15 mouse cellular contexts compared by ENCODE assay signal in the genomic region with DNA sequence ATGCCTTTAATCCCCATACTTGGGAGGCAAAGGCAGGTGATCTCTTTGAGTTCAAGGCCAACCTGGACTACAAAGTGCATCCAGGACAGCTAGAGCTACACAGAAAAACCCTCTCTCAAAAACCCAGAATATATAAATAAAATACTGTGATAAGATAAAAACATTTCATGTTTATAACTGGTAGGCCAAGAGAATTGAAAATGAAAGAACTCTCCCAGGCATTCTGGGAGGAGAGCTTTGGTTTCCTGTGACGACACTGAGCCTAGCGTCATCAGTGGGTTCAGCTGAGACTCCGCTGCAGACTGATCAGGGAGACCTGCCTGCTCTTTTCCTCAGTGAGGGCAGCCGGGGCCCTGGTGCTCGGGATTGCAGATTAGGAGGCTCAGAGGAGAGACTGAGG. TPM values are rescaled to one million over a fixed set of nuclear protein-coding genes. Genes with fewer than 3 reads are reported as not detected.
A peak's percentile ranks its signal among the peaks of the same experiment; 100 is the strongest.
DNase-seq lines count a peak whose midpoint lies in the region; ATAC-seq lines count a peak whose summit lies in the region.
"Had no signal": no experiment of that assay in that cellular context is flagged by ENCODE, and none has a peak within 500 bp of the region (broad histone marks: within the 10 kb centered on the region; RNA-seq: fewer than 3 reads in every experiment).

No protein-coding gene starts in this region.

- intact Hi-C loops in heart, postnatal 36 days (cut with DNase I), result no loop called here

- 0 out of 2 replicates have a peak, but pooled peaks have one; percentile 18 for ATAC-seq in common myeloid progenitor, adult 5-6 weeks (replicated peaks; ENCODE audit: low read depth, poor library complexity, severe bottlenecking)
- 0 out of 2 replicates have a peak, but pooled peaks have one; percentile 63 for ATAC-seq in monocyte, adult 5-6 weeks (replicated peaks; ENCODE audit: insufficient number of reproducible peaks, low FRiP score, low TSS enrichment, poor library complexity, severe bottlenecking)
- ATAC-seq: forebrain, embryonic 15.5 days; lung, postnatal 0 days had no signal

- peak; percentile 74 for DNase-seq in heart, adult 11 months
- DNase-seq in heart, postnatal 36 days, result no peak
- peak; percentile 17 for DNase-seq in 416B (ENCODE audit: low read depth)
- DNase-seq in layer of hippocampus, adult 18-20 months (ENCODE audit: low spot score in 2 of 2), result no peak
- no peak for DNase-seq in right cerebral cortex, adult 2 months (ENCODE audit: low spot score in 2 of 2)
- DNase-seq in spleen, adult 12 weeks (ENCODE audit: low spot score), result no peak
- DNase-seq: adrenal gland, postnatal 10 days; cerebellum, adult 9-11 months; heart, adult 2 months; kidney, adult 2 months; kidney, postnatal 10 days had no signal

RNA-seq across cellular contexts. Expression of gene Mapk9, which starts 8.6 kb away (rescaled TPM):
- 10 to 100 TPM; 39.9 to 44.1 TPM for total RNA-seq in heart, postnatal 36 days (2021)
- total RNA-seq in common myeloid progenitor, adult 5-6 weeks (2017), result 51.6 and 60.3 TPM in 2 replicates
- 43.4 to 49.7 TPM (median 45.7 TPM) in 3 replicates for total RNA-seq in monocyte, adult 5-6 weeks (2017)
- 100 to 1,000 TPM; 151 to 155 TPM for total RNA-seq in layer of hippocampus, adult 18-20 months (2021)

RNA-seq across cellular contexts. Expression of gene Rasgef1c, which starts 46.5 kb away (rescaled TPM):
- total RNA-seq in heart, postnatal 36 days (2021), result under 1 TPM; 0.31 to 0.46 TPM
- 0.59 and 0.68 TPM in 2 replicates for total RNA-seq in common myeloid progenitor, adult 5-6 weeks (2017)
- 0.29 to 0.96 TPM in 2 of 3 replicates, not detected in the other for total RNA-seq in monocyte, adult 5-6 weeks (2017)
- total RNA-seq in layer of hippocampus, adult 18-20 months (2021), result 1 to 10 TPM; 1.8 to 2.1 TPM

Comparison
In these comparisons a context has a peak if more than half of its experiments do, and no peak if none do; other contexts are left out.
1. DNase-seq: peak in heart, adult 11 months (single experiment) and 416B (single experiment); none in heart, postnatal 36 days (0 of 2), layer of hippocampus, adult 18-20 months (0 of 2), right cerebral cortex, adult 2 months (0 of 2) and spleen, adult 12 weeks (single experiment).